Mouse (Mus musculus) ES-Bruce4 (cell line): Measurements from ENCODE around the gene Casp6.

Experiments used
- CTCF ChIP-seq: IDR thresholded peaks from one replicate; pipeline ENCODE4 v1.8.1; 2011; ENCODE audit warnings: low read depth, low read length
- EP300 ChIP-seq: IDR thresholded peaks from 2 replicates; pipeline ENCODE4 v1.6.1; 2011; ENCODE audit warnings: low read depth, low read length; ENCODE audit not compliant: insufficient read depth
- POLR2A ChIP-seq: IDR thresholded peaks from one replicate; pipeline ENCODE4 v1.8.1; 2011; ENCODE audit warnings: low read length; ENCODE audit not compliant: insufficient read depth

DNA sequence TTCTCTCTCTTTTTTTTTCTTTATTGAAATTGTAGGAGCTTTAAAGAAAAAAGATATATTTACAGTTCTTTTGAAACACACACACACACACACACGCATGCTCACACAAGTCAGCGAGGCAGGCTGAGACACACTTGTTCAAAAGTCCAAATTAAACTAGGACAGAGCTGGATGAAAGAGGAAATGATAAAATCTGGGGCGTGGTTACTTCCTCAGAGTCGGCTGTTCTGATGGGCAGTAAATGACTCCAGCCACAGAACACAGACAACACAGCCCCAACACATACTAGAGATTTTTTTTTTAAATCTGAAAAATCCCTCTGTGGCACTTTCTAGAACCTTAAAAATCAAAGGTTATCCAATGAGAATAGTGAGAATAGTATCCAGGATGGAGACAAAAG is 42.6 kb downstream of the Casp6 start:
- TF ChIP-seq POLR2A (no peak), EP300 (no peak), CTCF (no peak)
